Mouse (Mus musculus) midbrain, embryonic 11.5 days (tissue): ENCODE results near the gene Il34. TPM values are rescaled to one million over a fixed set of nuclear protein-coding genes. Genes with fewer than 3 reads are reported as not detected.

Experiments used
- ATAC-seq: fragments of 200-750 bp; cut with Nextera tagmentation; 2 replicates; pipeline ENCODE4 v1.8.0; 2017; ENCODE audit warnings: moderate TSS enrichment, moderate library complexity; ENCODE audit not compliant: low FRiP score
- DNase-seq: peaks from one replicate; pipeline ENCODE4 v3.0.0; 2015; ENCODE audit warnings: low spot score; ENCODE audit errors: missing footprints
- H3K27ac ChIP-seq: fragments of 300-500 bp; sonication (generic); 2 replicates; pipeline ENCODE4 v1.5.1; 2014; ENCODE audit warnings: low read depth, low read length
- H3K27me3 ChIP-seq: fragments of 300-500 bp; sonication (generic); 2 replicates; pipeline ENCODE4 v1.6.1; 2014; ENCODE audit warnings: mild to moderate bottlenecking, low read length, moderate library complexity, mixed read lengths; ENCODE audit not compliant: control insufficient read depth, insufficient read depth
- H3K36me3 ChIP-seq: fragments of 300-500 bp; sonication (generic); 2 replicates; pipeline ENCODE4 v1.6.1; 2014; ENCODE audit warnings: mild to moderate bottlenecking, low read length, moderate library complexity, mixed read lengths; ENCODE audit not compliant: control insufficient read depth, insufficient read depth
- H3K4me1 ChIP-seq: fragments of 300-500 bp; sonication (generic); 2 replicates; pipeline ENCODE4 v1.6.1; 2014; ENCODE audit warnings: low read length; ENCODE audit not compliant: control insufficient read depth, insufficient read depth
- H3K4me2 ChIP-seq: fragments of 300-500 bp; sonication (generic); 2 replicates; pipeline ENCODE4 v1.6.1; 2014; ENCODE audit warnings: mild to moderate bottlenecking, moderate library complexity
- H3K4me3 ChIP-seq: fragments of 300-500 bp; sonication (generic); 2 replicates; pipeline ENCODE4 v1.5.1; 2014; ENCODE audit warnings: low read depth, low read length
- H3K9ac ChIP-seq: fragments of 300-500 bp; sonication (generic); 2 replicates; pipeline ENCODE4 v1.6.1; 2014; ENCODE audit warnings: low read length
- H3K9me3 ChIP-seq: fragments of 300-500 bp; sonication (generic); 2 replicates; pipeline ENCODE4 v1.6.1; 2016; ENCODE audit warnings: low read length; ENCODE audit not compliant: control insufficient read depth
- WGBS: fragments of 180-500 bp; shearing (Covaris S2); extraction: QIAGEN DNeasy Blood & Tissue Kit; methylation state at CpG from one replicate; pipeline ENCODE4 v1.1.7; 2014; 5-methylcytosine and 5-hydroxymethylcytosine counted together
- polyA plus RNA-seq: library from polyadenylated mRNA; unstranded; fragments of >200 nt; fragmentation: Nextera tagmentation; extraction: Ambion mirVana; gene quantifications from 2 replicates; pipeline ENCODE4 v1.2.1, GENCODE M21; 2014

The Il34 gene
- polyA plus RNA-seq, 1 experiment from 2014 or later: 0.38 TPM

- no peak overlapping the region for H3K4me3 ChIP-seq
- H3K36me3 ChIP-seq: peaks cover 12% of the 10 kb centered on the region
- H3K4me2 ChIP-seq: no peak overlapping the region
- H3K4me1 ChIP-seq: no peaks in the 10 kb centered on the region
- H3K9ac ChIP-seq: no peak overlapping the region
- no peak overlapping the region for H3K27ac ChIP-seq
- no peaks in the 10 kb centered on the region for H3K9me3 ChIP-seq
- WGBS: 85% methylated on average over 5 of the region's 5 CpGs
- ATAC-seq: no peak
- DNase-seq: no peak
- no peaks in the 10 kb centered on the region for H3K27me3 ChIP-seq
Observed at GRCm38 (mm10) chr8:110742452-110742818, 63.3 kb downstream of the Il34 start.

- no peak overlapping the region for H3K9ac ChIP-seq
- peaks cover 17% of the 10 kb centered on the region for H3K36me3 ChIP-seq
- no peak for ATAC-seq
- WGBS: 79% methylated on average over 15 of the region's 15 CpGs
- no peak overlapping the region for H3K4me2 ChIP-seq
- DNase-seq: no peak
- no peak overlapping the region for H3K4me3 ChIP-seq
- H3K4me1 ChIP-seq: no peaks in the 10 kb centered on the region
- H3K9me3 ChIP-seq: no peaks in the 10 kb centered on the region
- no peaks in the 10 kb centered on the region for H3K27me3 ChIP-seq
- H3K27ac ChIP-seq: no peak overlapping the region
Observed at GRCm38 (mm10) chr8:110741816-110742451, 63.8 kb downstream of the Il34 start.

- Histone ChIP-seq H3K4me1 (no peaks in the 10 kb centered on the region), H3K9ac (no peak overlapping the region), H3K9me3 (no peaks in the 10 kb centered on the region), H3K4me3 (no peak overlapping the region), H3K36me3 (peaks cover 20% of the 10 kb centered on the region), H3K27ac (no peak overlapping the region), H3K27me3 (no peaks in the 10 kb centered on the region), H3K4me2 (no peak overlapping the region)
- 88% methylated on average over 5 of the region's 5 CpGs for WGBS
- DNase-seq: no peak
- ATAC-seq: no peak
Observed at GRCm38 (mm10) chr8:110740629-110741175, 65.0 kb downstream of the Il34 start.

GRCm38 (mm10) chr8:110738591-110739195, 67.0 kb downstream of the Il34 start:
- Histone ChIP-seq H3K4me1 (no peaks in the 10 kb centered on the region), H3K9ac (no peak overlapping the region), H3K36me3 (peaks cover 23% of the 10 kb centered on the region), H3K27me3 (no peaks in the 10 kb centered on the region), H3K4me3 (no peak overlapping the region), H3K27ac (no peak overlapping the region), H3K4me2 (no peak overlapping the region), H3K9me3 (no peaks in the 10 kb centered on the region)
- no peak for ATAC-seq
- DNase-seq: no peak
- WGBS: 94% methylated on average over 35 of the region's 35 CpGs

GRCm38 (mm10) chr8:110733036-110733435, 72.7 kb downstream of the Il34 start:
- no peak for DNase-seq
- WGBS: 90% methylated on average over 8 of the region's 8 CpGs
- Histone ChIP-seq H3K4me2 (no peak overlapping the region), H3K36me3 (peaks cover 39% of the 10 kb centered on the region; the same call in 1 of the 2 replicates), H3K9me3 (no peaks in the 10 kb centered on the region), H3K9ac (no peak overlapping the region), H3K27me3 (no peaks in the 10 kb centered on the region), H3K4me1 (no peaks in the 10 kb centered on the region), H3K27ac (no peak overlapping the region), H3K4me3 (no peak overlapping the region)
- no peak for ATAC-seq

GRCm38 (mm10) chr8:110731346-110731859, 74.3 kb downstream of the Il34 start:
- Histone ChIP-seq H3K9me3 (no peaks in the 10 kb centered on the region), H3K4me3 (no peak overlapping the region), H3K4me2 (no peak overlapping the region), H3K36me3 (peaks cover 33% of the 10 kb centered on the region; the same call in 1 of the 2 replicates), H3K4me1 (no peaks in the 10 kb centered on the region; the same call in 1 of the 2 replicates), H3K27ac (no peak overlapping the region), H3K9ac (no peak overlapping the region), H3K27me3 (no peaks in the 10 kb centered on the region)
- WGBS: 92% methylated on average over 8 of the region's 8 CpGs
- no peak for DNase-seq
- no peak for ATAC-seq

- no peak overlapping the region for H3K9ac ChIP-seq
- H3K36me3 ChIP-seq: peaks cover 28% of the 10 kb centered on the region; the same call in 1 of the 2 replicates
- H3K9me3 ChIP-seq: no peaks in the 10 kb centered on the region
- WGBS: 7% methylated on average over 18 of the region's 18 CpGs
- DNase-seq (peak; percentile 98), ATAC-seq (peak; percentile 49)
- H3K4me3 ChIP-seq: no peak overlapping the region
- H3K4me1 ChIP-seq: peaks cover 17% of the 10 kb centered on the region
- no peak overlapping the region for H3K4me2 ChIP-seq
- no peak overlapping the region for H3K27ac ChIP-seq
- H3K27me3 ChIP-seq: no peaks in the 10 kb centered on the region
Observed at GRCm38 (mm10) chr8:110726893-110727292, 78.8 kb downstream of the Il34 start.

- H3K4me2 ChIP-seq: no peak overlapping the region
- H3K4me3 ChIP-seq: no peak overlapping the region
- H3K27ac ChIP-seq: 0 out of 2 replicates have a peak overlapping the region, but pooled peaks have one; percentile 44
- H3K27me3 ChIP-seq: no peaks in the 10 kb centered on the region
- H3K4me1 ChIP-seq: peaks cover 23% of the 10 kb centered on the region
- 46% methylated on average over 7 of the region's 7 CpGs for WGBS
- no peak for ATAC-seq
- H3K9ac ChIP-seq: peak overlapping the region; percentile 24
- DNase-seq: peak; percentile 85
- H3K9me3 ChIP-seq: no peaks in the 10 kb centered on the region
- H3K36me3 ChIP-seq: peaks cover 19% of the 10 kb centered on the region; the same call in 1 of the 2 replicates
Observed at GRCm38 (mm10) chr8:110725084-110725838, 80.5 kb downstream of the Il34 start.
